Mouse (Mus musculus) liver, adult 2 months (tissue): ENCODE results near the gene Tmem26.

Experiments used
- CTCF ChIP-seq: fragments of 200-500 bp; IDR thresholded peaks from 2 replicates; pipeline ENCODE4 v1.5.1; 2011; ENCODE audit warnings: low read depth, low read length, control low read depth
- POLR2A ChIP-seq: fragments of 200-500 bp; IDR thresholded peaks from 2 replicates; pipeline ENCODE4 v1.6.1; 2011; ENCODE audit warnings: low read length, control low read depth; ENCODE audit not compliant: insufficient read depth; ENCODE audit errors: extremely low read depth

GRCm38 (mm10) chr10:68740251-68740650 is 16.8 kb downstream of the Tmem26 start:
- TF ChIP-seq POLR2A (no peak), CTCF (no peak)
